Mouse (Mus musculus): ENCODE results near the gene Fam155a.

Fam155a gene

DNA sequence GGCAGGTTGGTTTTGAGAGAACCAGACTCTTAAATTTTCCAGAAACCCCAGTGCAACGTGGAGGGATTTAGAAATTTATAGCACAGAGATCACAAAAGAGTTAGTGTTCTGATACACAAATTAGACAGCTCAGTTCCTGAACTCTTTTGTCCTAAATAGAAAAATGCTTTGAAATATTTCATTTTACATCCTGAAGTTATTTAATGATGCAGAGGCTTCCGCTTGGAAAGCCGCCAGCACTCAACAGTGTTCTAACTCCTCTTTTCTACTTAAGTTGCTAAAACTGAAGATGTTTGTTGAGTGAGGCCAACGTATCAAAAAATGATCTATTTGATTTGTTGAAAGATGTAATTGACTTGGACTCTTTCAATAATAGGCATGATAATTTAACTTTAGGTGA is 609.4 kb downstream of the Fam155a start:
- no peak for DNase-seq

DNA sequence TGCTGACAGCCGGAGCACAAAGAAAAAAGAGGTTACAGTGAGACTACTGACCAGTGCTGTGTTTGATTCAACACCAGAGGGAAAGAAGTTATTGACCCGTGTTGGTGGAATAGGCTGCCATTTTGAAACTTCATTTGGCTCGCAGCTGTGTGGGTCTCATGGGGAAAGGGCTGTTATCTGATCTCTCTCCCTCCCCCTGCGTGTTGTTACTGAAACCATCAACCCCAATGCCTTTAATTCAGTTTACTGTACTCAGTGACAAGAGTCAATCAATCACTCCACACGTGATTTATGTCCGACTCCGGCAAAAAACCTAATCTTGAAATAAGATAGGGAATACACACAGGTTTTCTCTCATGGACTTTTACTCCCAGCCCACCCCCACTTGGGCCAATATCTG is 611.6 kb downstream of the Fam155a start:
- DNase-seq = no peak

DNA sequence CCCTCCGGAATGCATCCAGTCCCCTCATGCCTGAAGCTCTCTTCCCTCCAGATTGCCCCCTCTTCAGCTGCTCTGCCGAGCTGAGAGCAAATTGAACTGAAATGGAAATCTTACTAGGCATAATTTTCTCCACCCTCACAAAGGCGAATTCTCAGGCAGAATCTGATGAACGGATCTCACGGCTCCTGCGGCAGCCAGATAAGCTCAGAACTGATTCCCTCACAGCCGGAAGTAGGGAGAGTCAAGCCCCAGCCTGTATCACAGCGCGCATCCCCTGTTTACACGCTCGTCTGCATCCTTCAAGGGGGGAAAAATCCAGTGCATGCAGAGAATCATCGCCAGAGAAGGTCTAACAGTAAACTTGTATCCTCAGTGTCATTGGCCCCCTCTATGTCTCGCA is 612.3 kb downstream of the Fam155a start:
- no peak for DNase-seq

DNA sequence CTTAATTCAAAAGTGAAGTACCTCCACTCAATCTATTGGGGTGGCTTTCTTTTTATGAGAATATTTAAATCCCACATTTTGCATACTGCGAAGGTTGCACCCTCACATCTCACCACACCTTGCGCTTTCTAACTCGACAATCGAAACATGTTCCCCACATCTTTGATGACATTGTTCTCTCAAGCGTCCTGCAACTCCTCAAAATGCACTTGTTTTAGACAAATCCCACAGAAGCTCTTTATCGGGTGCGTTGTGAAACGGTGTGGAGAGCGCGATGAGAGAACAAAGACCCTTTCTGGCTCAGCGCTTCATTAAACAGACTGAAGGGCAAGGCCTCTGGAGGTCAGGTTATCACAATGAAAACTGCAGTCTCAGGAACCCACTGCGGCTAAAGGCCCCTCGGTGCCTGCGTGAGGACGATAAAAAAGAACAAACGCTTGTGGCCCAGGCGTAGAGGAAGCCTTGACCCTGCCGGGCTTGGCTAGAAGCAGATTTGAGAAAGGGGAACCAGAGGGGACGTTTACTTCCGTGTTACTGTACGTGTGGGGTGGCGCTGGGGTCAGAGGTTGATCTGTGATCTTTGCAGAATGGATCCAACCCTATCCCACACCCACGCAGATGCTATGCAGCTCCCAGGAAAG is 613.7 kb downstream of the Fam155a start:
- no peak for DNase-seq
